Mouse (Mus musculus) CH12.LX (cell line): ENCODE measurements at regions not wholly inside any gene's neighbourhood (a gene's known extent, or its start where the extent isn't known, plus 50 kb on each side); places are given as distances from the start of the nearest gene placed in this dataset.

Experiments used
- BHLHE40 ChIP-seq: IDR thresholded peaks from 2 replicates; pipeline ENCODE4 v1.6.1; 2011; ENCODE audit warnings: mild to moderate bottlenecking, low read depth, low read length, improper control_type of control experiment
- CTCF ChIP-seq, 2 experiments: IDR thresholded peaks in 1 of 2; conservative IDR thresholded peaks in 1 of 2; 2 replicates each; pipeline ENCODE4 v1.5.1; 2011 to 2012; ENCODE audit warnings: low read depth in 2 of 2, low read length in 2 of 2, improper control_type of control experiment in 1 of 2, inconsistent platforms in 1 of 2, mild to moderate bottlenecking in 1 of 2, moderate library complexity in 1 of 2
- ELF1 ChIP-seq: IDR thresholded peaks from 2 replicates; pipeline ENCODE4 v1.6.1; 2014; ENCODE audit warnings: low read depth, mild to moderate bottlenecking, inconsistent platforms, low read length, improper control_type of control experiment
- HCFC1 ChIP-seq: IDR thresholded peaks from 2 replicates; pipeline ENCODE4 v1.6.1; 2012; ENCODE audit warnings: low read depth, mild to moderate bottlenecking, inconsistent platforms, low read length, improper control_type of control experiment
- MAX ChIP-seq: IDR thresholded peaks from 2 replicates; pipeline ENCODE4 v1.6.1; 2011; ENCODE audit warnings: low read length, improper control_type of control experiment
- MXI1 ChIP-seq: IDR thresholded peaks from 2 replicates; pipeline ENCODE4 v1.6.1; 2011; ENCODE audit warnings: mild to moderate bottlenecking, low read depth, low read length, improper control_type of control experiment
- POLR2A ChIP-seq: IDR thresholded peaks from 2 replicates; pipeline ENCODE4 v1.6.1; 2011; ENCODE audit warnings: low read depth, mild to moderate bottlenecking, improper control_type of control experiment, low read length
- RAD21 ChIP-seq: IDR thresholded peaks from 2 replicates; pipeline ENCODE4 v1.6.1; 2011; ENCODE audit warnings: low read depth, mild to moderate bottlenecking, low read length, improper control_type of control experiment, moderate library complexity
- RCOR1 ChIP-seq: conservative IDR thresholded peaks from 2 replicates; pipeline ENCODE4 v1.6.1; 2012; ENCODE audit warnings: low read depth, mild to moderate bottlenecking, inconsistent platforms, low read length, improper control_type of control experiment
- USF1 ChIP-seq: IDR thresholded peaks from 2 replicates; pipeline ENCODE4 v1.6.1; 2014; ENCODE audit warnings: low read depth, mild to moderate bottlenecking, inconsistent platforms, low read length, improper control_type of control experiment
- USF2 ChIP-seq: conservative IDR thresholded peaks from 2 replicates; pipeline ENCODE4 v1.6.1; 2011; ENCODE audit warnings: low read depth, low read length, improper control_type of control experiment
- ZNF384 ChIP-seq: IDR thresholded peaks from 2 replicates; pipeline ENCODE4 v1.6.1; 2012; ENCODE audit warnings: low read depth, low read length, improper control_type of control experiment, inconsistent platforms

GRCm38 (mm10) chr6:7215880-7216279 is 260.1 kb downstream of the Sdhaf3 start:
- TF ChIP-seq USF1 (no peak), CTCF (conservative IDR thresholded peaks at IDR 0.05 in 1 of 2, IDR thresholded peaks at IDR 0.05 in 1 of 2; ENCODE audit: low read depth in 2 of 2, low read length in 2 of 2) (no peak), BHLHE40 (no peak), POLR2A (no peak), RAD21 (no peak), RCOR1 (no peak), HCFC1 (no peak), MAX (no peak), MXI1 (no peak), ZNF384 (no peak), USF2 (no peak), ELF1 (no peak)
